Mouse (Mus musculus): Measurements from ENCODE around the gene Ppp1r12b. TPM values are rescaled to one million over a fixed set of nuclear protein-coding genes. Genes with fewer than 3 reads are reported as not detected.

Gene Ppp1r12b
- total and polyA plus RNA-seq, 3 experiments, result 4.7 to 7.8 TPM; not detected in 1

GRCm38 (mm10) chr1:134823323-134823722 lies 132.4 kb downstream of the Ppp1r12b start:
- no peaks in the 10 kb centered on the region for H3K79me2 ChIP-seq (ENCODE audit: control insufficient read depth, insufficient read depth, low read length, poor library complexity)
- H3K4me1 ChIP-seq (ENCODE audit: control insufficient read depth in 1 of 2, insufficient read depth in 2 of 2, low read length in 2 of 2), result peaks cover 0 to 2% of the 10 kb centered on the region in 2 experiments; a peak in 1 of 4 replicates
- no peak overlapping the region for H3K9ac ChIP-seq (ENCODE audit: control insufficient read depth, low read depth, low read length, poor library complexity, severe bottlenecking)
- H3K4me3 ChIP-seq (ENCODE audit: control insufficient read depth in 1 of 2, insufficient read depth in 1 of 2, low read depth in 2 of 2, low read length in 2 of 2), result no peak overlapping the region
- peaks cover 0 to 5% of the 10 kb centered on the region in 2 experiments; a peak in 2 of 4 replicates for H3K36me3 ChIP-seq (ENCODE audit: control insufficient read depth in 1 of 2, insufficient read depth in 2 of 2, low read length in 2 of 2)
- no peak overlapping the region for H3K27ac ChIP-seq (ENCODE audit: control insufficient read depth, low read depth, low read length)
- no peaks in the 10 kb centered on the region for H3K27me3 ChIP-seq (ENCODE audit: control insufficient read depth in 1 of 2, insufficient read depth in 2 of 2, low read length in 2 of 2)
- TF ChIP-seq ETS1 (IDR thresholded peaks at IDR 0.05; ENCODE audit: low read depth, low read length) (no peak), USF2 (IDR thresholded peaks at IDR 0.05; ENCODE audit: borderline replicate concordance in 1 of 2, insufficient read depth in 1 of 2, low read depth in 1 of 2, low read length in 2 of 2) (no peak), MXI1 (IDR thresholded peaks at IDR 0.05; ENCODE audit: low read depth, low read length) (no peak), NRF1 (IDR thresholded peaks at IDR 0.05; ENCODE audit: insufficient read depth, low read depth, low read length, poor library complexity, severe bottlenecking) (no peak), GABPA (IDR thresholded peaks at IDR 0.05; ENCODE audit: low read depth, low read length) (no peak), TAL1 (IDR thresholded peaks at IDR 0.05; ENCODE audit: low read length) (no peak), TBP (IDR thresholded peaks at IDR 0.05; ENCODE audit: low read depth, low read length) (no peak), USF1 (IDR thresholded peaks at IDR 0.05; ENCODE audit: low read depth, low read length) (no peak), CHD2 (IDR thresholded peaks at IDR 0.05; ENCODE audit: low read length) (no peak), TCF12 (IDR thresholded peaks at IDR 0.05; ENCODE audit: low read depth, low read length) (no peak), MAX (IDR thresholded peaks at IDR 0.05; ENCODE audit: low read length) (no peak), EP300 (IDR thresholded peaks at IDR 0.05; ENCODE audit: low read depth in 1 of 2, low read length in 2 of 2) (no peak)
- DNase-seq (ENCODE audit: low read depth, low spot score), result no peak
- H3K9me3 ChIP-seq (replicated peaks; ENCODE audit: insufficient read depth, low read length), result no peaks in the 10 kb centered on the region

- H3K27ac ChIP-seq (ENCODE audit: control insufficient read depth, low read depth, low read length), result no peak overlapping the region
- H3K4me3 ChIP-seq (ENCODE audit: control insufficient read depth in 1 of 2, insufficient read depth in 1 of 2, low read depth in 2 of 2, low read length in 2 of 2), result no peak overlapping the region
- H3K9me3 ChIP-seq (replicated peaks; ENCODE audit: insufficient read depth, low read length), result no peaks in the 10 kb centered on the region
- peaks cover 0 to 5% of the 10 kb centered on the region in 2 experiments; a peak in 2 of 4 replicates for H3K36me3 ChIP-seq (ENCODE audit: control insufficient read depth in 1 of 2, insufficient read depth in 2 of 2, low read length in 2 of 2)
- no peaks in the 10 kb centered on the region for H3K79me2 ChIP-seq (ENCODE audit: control insufficient read depth, insufficient read depth, low read length, poor library complexity)
- no peaks in the 10 kb centered on the region for H3K27me3 ChIP-seq (ENCODE audit: control insufficient read depth in 1 of 2, insufficient read depth in 2 of 2, low read length in 2 of 2)
- DNase-seq (ENCODE audit: low read depth, low spot score), result peak; percentile 25
- peaks cover 0 to 2% of the 10 kb centered on the region in 2 experiments; a peak in 1 of 4 replicates for H3K4me1 ChIP-seq (ENCODE audit: control insufficient read depth in 1 of 2, insufficient read depth in 2 of 2, low read length in 2 of 2)
- peak; percentile 38 for TF ChIP-seq GATA1 (IDR thresholded peaks at IDR 0.05; ENCODE audit: low read depth, low read length)
- no peak for TF ChIP-seq TBP (IDR thresholded peaks at IDR 0.05; ENCODE audit: low read depth, low read length)
- TF ChIP-seq ETS1 (IDR thresholded peaks at IDR 0.05; ENCODE audit: low read depth, low read length), result no peak
- no peak for TF ChIP-seq RAD21 (IDR thresholded peaks at IDR 0.05; ENCODE audit: low read depth, low read length)
- TF ChIP-seq POLR2A (IDR thresholded peaks at IDR 0.05; ENCODE audit: control insufficient read depth in 1 of 2, insufficient read depth in 1 of 2, low read depth in 1 of 2, low read length in 2 of 2, poor library complexity in 1 of 2), result no peak
- no peak for TF ChIP-seq NELFE (IDR thresholded peaks at IDR 0.05; ENCODE audit: low read depth, low read length)
- TF ChIP-seq ZNF384 (IDR thresholded peaks at IDR 0.05; ENCODE audit: low read depth, low read length), result no peak
- no peak for TF ChIP-seq E2F4 (IDR thresholded peaks at IDR 0.05; ENCODE audit: borderline replicate concordance, low read depth, low read length)
- no peak for TF ChIP-seq CTCF (IDR thresholded peaks at IDR 0.05 in 2 of 3, conservative IDR thresholded peaks at IDR 0.05 in 1 of 3; ENCODE audit: control insufficient read depth in 1 of 3, insufficient read depth in 1 of 3, low read depth in 2 of 3, low read length in 3 of 3, poor library complexity in 1 of 3, severe bottlenecking in 1 of 3)
- no peak for TF ChIP-seq USF2 (IDR thresholded peaks at IDR 0.05; ENCODE audit: borderline replicate concordance in 1 of 2, insufficient read depth in 1 of 2, low read depth in 1 of 2, low read length in 2 of 2)
- TF ChIP-seq MAFK (IDR thresholded peaks at IDR 0.05; ENCODE audit: borderline replicate concordance, low read depth, low read length), result no peak
- TF ChIP-seq MYC (IDR thresholded peaks at IDR 0.05; ENCODE audit: low read depth, low read length), result no peak
- peak; percentile 41; the same call in 1 of the 2 replicates for TF ChIP-seq TCF12 (IDR thresholded peaks at IDR 0.05; ENCODE audit: low read depth, low read length)
- TF ChIP-seq EP300 (IDR thresholded peaks at IDR 0.05; ENCODE audit: low read depth in 1 of 2, low read length in 2 of 2), result peak in 1 of 2 experiments; percentile 49; a peak in 2 of 4 replicates
- TF ChIP-seq ZMIZ1 (IDR thresholded peaks at IDR 0.05; ENCODE audit: low read depth, low read length), result no peak
- no peak for TF ChIP-seq MEF2A (IDR thresholded peaks at IDR 0.05; ENCODE audit: extremely low read depth, insufficient replicate concordance, low read depth, low read length, poor library complexity, severe bottlenecking)
- no peak for TF ChIP-seq USF1 (IDR thresholded peaks at IDR 0.05; ENCODE audit: low read depth, low read length)
- TF ChIP-seq JUND (IDR thresholded peaks at IDR 0.05; ENCODE audit: low read depth, low read length), result no peak
- no peak for TF ChIP-seq RCOR1 (IDR thresholded peaks at IDR 0.05; ENCODE audit: low read depth, low read length)
- no peak for TF ChIP-seq CHD1 (IDR thresholded peaks at IDR 0.05; ENCODE audit: low read depth, low read length)
- no peak overlapping the region for H3K9ac ChIP-seq (ENCODE audit: control insufficient read depth, low read depth, low read length, poor library complexity, severe bottlenecking)
Measured at GRCm38 (mm10) chr1:134820882-134821281, 134.9 kb downstream of the Ppp1r12b start.

Measured in MEL (cell line).